Mouse (Mus musculus) retina, adult 2 months (tissue): Measurements from ENCODE around the gene Anxa6.

Experiments
- DNase-seq: peaks from one replicate; pipeline ENCODE4 v3.0.0-alpha.2; 2012; ENCODE audit warnings: low read depth, low spot score

The Anxa6 gene

GRCm38 (mm10) chr11:55033040-55033660 lies at the start of gene Anxa6:
Gene Anxa6, minus strand, starts transcription at chr11:55033445.
- peak; percentile 33 for DNase-seq

- no peak for DNase-seq
Measured at GRCm38 (mm10) chr11:55081206-55081605, 48.0 kb upstream of the Anxa6 start.

GRCm38 (mm10) chr11:55079180-55079579 lies 45.9 kb upstream of the Anxa6 start:
- DNase-seq: no peak

GRCm38 (mm10) chr11:55078502-55078901 lies 45.3 kb upstream of the Anxa6 start:
- DNase-seq: no peak

DNA sequence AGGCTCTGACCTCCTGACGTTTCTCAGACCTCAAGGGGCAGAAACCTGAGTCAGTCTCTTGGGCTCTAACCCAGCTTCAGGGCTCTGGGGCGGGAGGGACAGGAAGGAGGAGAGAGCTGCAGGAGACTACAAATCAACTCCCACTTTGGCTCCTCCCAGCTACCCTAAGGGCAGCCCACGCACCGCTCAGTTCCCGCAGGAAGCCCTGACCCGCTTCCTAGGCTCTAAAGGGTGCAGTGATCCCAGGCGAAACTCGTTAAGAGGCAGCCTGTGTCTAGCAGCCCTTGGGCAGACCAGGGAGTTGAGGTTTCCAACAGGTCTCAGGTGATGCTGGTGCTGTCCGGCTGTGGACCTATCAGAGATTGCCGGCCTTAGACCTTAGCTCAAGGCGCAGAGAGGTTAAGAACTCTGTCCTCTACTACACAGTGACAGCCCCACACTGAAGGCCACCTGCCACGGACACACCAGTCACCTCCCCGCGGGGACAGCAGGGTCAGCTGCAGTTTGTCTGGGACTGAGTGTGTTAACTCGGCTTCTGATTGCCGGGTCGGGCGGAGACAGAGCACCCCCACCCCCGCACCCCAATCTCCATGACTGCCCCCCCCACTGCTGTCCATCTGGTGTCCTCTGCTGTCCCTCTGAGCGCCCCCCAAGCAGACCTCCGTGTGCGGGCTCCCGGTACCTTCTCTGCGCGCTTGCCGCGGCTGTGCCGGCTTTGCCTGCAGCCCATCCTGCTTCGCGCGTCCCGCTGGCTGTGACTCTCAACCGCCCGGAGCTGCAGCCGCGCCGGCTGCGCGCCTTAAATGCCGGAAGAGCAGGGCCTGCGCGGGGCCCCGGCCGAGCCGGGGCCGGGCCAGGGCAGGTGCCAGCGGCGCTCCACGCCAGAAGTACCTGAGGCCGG lies 44.3 kb upstream of the Anxa6 start, which contains the start of gene Ccdc69:
Gene Ccdc69, minus strand, starts transcription at position 801 of the 901 bp plus-strand sequence.
- DNase-seq: no peak

DNA sequence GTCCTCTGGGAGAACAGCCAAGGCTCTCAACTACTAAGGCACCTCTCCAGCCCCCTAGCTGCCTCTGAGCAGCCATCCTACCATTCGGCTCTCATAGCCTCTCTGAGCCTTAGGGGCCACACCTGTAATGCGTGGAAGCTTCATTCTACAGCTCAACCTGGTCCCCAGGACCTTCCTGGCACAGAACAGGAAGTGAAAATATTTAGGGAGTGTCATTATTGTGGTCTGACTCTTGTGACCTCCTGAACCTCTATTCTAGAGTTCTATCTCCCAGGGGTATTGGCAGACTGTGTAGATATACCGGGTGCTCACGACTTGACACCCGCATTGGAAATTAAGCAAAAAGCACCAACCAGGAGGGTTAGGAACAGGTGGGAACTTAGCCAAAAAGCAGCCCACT lies 43.0 kb upstream of the Anxa6 start:
- DNase-seq: no peak

- no peak for DNase-seq
Measured at GRCm38 (mm10) chr11:55075602-55076001, 42.4 kb upstream of the Anxa6 start.

GRCm38 (mm10) chr11:55073191-55073590 lies 39.9 kb upstream of the Anxa6 start:
- DNase-seq: no peak

DNA sequence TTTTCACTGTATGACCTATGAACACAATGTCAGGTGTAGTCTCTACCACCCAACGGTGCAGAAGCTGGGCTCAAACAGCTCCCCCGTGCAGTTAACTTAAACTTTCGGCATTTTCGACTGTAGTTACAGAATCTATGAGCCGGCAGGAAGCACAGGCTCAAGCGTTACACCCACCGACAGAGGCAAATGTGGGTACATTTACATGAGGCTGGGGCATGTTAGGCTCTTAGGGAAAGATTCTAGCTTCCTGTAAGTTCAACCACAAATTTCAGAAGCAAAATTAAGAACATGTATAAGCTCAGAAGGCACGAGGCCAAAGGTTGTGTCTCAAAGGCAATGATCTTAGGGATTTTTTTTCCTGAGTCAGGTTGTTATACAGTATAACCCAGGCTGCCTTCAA lies 39.2 kb upstream of the Anxa6 start:
- no peak for DNase-seq

GRCm38 (mm10) chr11:55071344-55071743 lies 38.1 kb upstream of the Anxa6 start:
- DNase-seq: no peak

DNA sequence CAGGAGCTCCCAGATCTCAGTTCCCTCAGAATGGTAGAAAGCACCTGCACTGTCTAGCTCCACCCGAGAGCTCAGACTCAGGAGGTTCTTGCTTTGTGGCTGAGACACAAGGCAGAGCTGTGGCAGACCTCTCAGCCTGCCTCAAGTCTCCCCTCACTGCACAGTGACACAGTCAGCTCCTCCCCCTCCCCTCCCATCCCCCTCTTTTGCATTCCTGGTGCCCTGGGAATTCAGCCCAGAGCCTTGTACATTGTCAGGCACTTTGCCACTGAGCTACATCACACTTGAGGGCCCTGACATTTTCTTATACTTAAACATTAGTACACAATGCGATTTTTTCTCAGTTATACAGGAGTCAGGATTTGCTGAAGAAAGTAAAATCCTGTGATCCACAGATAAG lies 35.8 kb upstream of the Anxa6 start:
- no peak for DNase-seq

DNA sequence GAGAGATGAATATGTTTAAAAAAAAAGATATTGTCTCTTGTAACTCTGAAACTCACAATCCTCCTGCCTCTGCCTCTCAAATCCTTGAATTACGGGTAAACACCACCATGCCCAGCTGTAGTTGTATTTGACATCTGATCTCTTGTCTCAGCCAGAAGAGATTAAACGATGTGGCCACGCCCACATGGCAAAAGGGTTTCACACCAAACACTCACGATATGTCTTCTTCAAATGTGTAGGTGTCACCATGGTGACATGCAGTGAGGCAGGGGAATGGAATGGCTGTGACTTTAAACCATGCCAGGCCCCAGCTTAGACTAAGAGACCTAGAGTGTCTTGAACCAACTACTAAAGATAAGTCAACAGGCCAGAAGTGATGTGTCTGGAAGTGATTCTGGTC lies 33.7 kb upstream of the Anxa6 start:
- DNase-seq: no peak

GRCm38 (mm10) chr11:55062856-55063255 lies 29.6 kb upstream of the Anxa6 start:
- no peak for DNase-seq

DNA sequence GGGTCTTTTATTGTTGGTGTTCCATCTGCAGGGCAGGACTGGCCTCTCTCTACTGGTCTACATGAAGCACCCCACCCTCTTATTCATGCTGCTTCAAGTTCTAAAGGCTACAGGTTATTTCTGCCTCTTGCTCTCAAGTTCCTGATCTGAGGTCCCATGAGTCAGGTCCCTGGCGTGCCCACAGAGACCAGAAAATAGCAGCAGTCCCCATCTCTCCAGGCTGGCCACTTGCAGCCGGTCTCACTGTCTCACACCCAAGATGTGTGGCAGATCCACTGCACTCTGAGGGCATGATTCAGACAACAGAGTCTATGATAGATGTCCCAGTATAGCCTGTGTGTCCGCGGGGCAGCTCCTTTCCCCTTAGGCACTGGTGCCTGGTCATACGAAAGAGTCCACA lies 27.6 kb upstream of the Anxa6 start:
- DNase-seq: no peak

DNA sequence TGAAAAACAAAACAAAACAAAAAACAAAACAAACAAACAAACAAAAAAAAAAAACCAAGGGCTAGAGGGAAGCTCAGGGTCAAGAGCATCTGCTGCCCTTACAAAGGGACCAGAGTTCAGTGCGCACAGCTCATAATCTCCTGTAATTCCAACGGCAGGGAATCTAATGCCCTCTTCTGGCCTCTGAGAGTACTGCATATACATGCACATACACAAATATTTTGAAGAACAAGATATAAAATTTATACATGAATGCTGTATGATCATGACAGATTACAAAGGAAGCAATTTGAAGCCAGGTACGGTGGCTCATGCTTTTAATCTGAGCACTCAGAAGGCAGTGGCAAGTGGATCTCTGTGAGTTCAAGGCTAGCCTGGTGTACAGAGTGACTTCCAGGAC lies 24.3 kb upstream of the Anxa6 start:
- DNase-seq: no peak

GRCm38 (mm10) chr11:55050837-55051510 lies 17.7 kb upstream of the Anxa6 start:
- DNase-seq: no peak

DNA sequence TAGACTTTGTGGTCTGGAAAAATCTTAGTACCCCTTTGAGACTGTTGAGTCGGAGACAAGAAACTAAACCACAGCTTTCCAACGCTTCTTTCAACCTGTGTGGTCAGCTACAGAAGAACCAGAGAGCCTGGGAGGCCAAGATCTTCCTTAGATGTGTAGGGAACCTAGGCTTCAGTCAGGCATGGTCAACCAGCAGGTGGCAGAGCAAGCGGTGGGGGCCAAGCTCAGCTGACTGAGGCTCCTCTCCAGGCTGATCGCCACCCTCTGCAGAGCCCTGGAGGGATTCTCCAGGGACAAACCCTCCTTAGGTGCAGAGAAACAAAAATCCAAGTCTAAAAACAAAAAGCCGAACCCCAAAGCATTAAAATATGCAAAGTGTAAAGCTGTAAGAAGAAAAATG lies 13.4 kb upstream of the Anxa6 start:
- DNase-seq: no peak

DNA sequence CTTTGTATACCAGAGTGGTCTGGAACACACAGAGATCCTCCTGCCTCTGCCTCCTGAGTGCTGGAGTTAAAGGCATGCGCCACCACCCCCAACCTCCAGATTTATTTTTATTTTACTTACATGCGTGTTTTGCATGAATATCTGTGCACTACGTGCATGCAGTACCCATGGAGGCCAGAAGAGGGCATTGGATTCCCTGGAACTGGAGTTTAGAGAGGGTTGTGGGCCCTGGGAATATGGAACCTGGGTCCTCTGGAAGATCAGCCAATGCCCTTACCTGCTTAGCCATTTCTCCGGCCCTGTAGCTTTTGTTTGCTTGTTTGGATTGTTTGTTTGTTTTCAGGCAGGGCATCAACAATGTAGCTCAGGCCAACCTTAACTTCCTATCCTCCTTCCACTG lies 8.1 kb upstream of the Anxa6 start:
- no peak for DNase-seq

DNA sequence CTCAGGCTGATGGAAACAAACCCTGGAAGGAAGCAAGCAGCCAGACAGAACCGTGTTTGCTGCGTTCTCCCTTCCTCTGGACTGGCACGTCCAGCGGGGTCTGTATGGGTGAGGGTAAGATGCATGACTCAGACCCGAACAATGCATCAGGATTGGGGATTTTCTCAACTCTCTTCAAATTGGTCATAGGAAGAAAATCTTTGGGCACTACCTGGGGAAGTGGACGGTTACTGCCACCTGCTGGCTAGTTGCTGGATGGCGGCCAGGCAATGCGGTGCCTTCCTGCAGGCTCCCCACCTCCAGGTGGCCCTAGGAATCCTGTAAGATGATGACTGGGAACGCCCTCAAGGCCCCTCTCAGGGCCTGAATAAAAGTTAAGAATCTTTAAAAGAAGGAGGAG lies 6.3 kb upstream of the Anxa6 start:
- no peak for DNase-seq

DNA sequence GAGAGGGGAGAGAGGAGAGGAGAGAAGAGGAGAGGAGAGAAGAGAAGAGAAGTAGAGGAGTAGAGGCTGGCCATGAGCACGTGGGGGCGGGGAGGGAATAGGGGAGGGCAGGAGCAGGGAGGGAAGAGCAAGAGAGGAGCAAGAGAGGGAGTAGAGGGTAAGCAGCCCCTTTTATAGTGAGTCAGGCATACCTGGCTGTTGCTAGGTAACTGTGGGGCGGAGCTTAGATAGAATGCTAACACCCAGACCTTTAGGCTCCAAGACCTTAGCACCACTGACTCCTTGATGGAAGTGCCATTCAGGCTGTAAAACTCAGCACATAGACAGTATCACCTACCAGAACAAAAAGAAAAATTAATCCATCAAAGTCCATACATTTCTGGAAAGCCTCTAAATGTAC lies 3.4 kb upstream of the Anxa6 start:
- DNase-seq: no peak

DNA sequence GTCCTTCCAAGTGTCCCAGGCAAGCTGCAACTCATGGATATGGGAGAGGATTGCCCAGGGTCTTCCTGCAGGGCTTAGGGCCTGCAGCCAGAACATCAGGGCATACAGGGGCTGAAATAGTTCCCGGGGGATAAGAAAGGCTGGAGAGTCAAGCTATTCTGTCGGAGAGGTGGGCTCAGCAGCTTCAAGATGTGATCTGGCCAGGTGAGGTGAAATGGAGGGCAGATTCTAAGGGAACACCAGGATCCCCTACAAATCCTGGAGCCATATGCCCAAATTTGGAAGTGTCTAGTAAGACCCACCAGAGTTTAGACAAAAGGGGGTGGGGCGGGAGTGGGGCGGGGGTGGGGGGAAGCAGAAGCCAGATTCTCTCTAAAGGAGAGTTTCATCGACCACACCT lies 959 bp downstream of the Anxa6 start:
- DNase-seq: no peak

DNA sequence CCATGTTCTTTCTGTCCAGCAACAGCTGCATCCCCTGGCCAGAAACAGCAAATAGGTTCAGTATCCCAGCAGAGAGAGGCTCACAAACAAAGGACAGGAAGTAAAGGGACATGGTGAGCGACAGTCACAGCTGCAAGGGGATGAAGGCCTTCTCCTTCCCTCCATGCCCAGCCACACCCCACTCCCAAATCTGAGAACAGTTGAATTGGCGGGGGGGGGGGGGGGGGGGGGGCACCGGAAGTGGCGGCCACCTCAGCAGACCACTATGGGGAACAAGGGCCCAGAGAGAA lies 1.3 kb downstream of the Anxa6 start:
- DNase-seq: no peak
